ENCODE assay signal across 21 mouse cellular contexts in the genomic region with DNA sequence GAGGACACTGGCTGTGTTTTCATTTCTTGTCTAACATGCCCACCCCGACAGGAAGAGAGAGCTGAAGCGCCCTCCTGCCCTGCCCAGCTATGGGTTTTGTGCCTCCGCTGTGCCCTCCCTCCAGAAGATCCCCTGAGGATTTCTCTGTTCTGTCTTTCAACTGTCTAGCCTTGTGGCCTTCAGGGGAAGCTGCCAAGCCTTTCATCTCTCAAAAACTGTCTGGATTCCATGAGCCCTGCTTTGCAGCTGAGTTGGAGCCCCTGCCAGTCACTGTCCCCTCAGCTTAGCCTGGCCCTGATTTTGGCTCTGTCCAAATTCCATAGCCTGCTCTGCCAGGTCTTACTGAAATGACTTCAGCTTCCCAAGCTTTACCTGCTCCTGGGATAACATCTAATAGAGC. TPM values are rescaled to one million over a fixed set of nuclear protein-coding genes. Genes with fewer than 3 reads are reported as not detected.
DNase-seq lines count a peak whose midpoint lies in the region; ATAC-seq and TF ChIP-seq lines count a peak whose summit lies in the region.
"Had no signal": no experiment of that assay in that cellular context is flagged by ENCODE, and none has a peak within 500 bp of the region (broad histone marks: within the 10 kb centered on the region; RNA-seq: fewer than 3 reads in every experiment).

No protein-coding gene starts in this region.

- ATAC-seq in hindbrain, postnatal 0 days, result no peak
- ATAC-seq in hindbrain, embryonic 11.5 days (ENCODE audit: low FRiP score), result no peak
- ATAC-seq: forebrain, embryonic 16.5 days; inflammation-experienced regulatory T-cells, adult 6 months; intestine, postnatal 0 days had no signal

- no peaks in the 10 kb centered on the region for H3K4me1 ChIP-seq in hindbrain, postnatal 0 days (ENCODE audit: insufficient read depth, low read length)
- no peaks in the 10 kb centered on the region for H3K4me1 ChIP-seq in hindbrain, embryonic 11.5 days (replicated peaks; ENCODE audit: control insufficient read depth, insufficient read depth, low read length)
- H3K4me1 ChIP-seq: embryonic facial prominence, embryonic 13.5 days; forebrain, embryonic 12.5 days; heart, embryonic 15.5 days; hindbrain, embryonic 15.5 days had no signal

- peak; percentile 25 for DNase-seq in hindbrain, postnatal 0 days (ENCODE audit: low spot score)
- no peak for DNase-seq in hindbrain, embryonic 11.5 days (ENCODE audit: low spot score)
- DNase-seq in Muller cell, postnatal 12 days (ENCODE audit: inconsistent ontology term), result peak; percentile 36
- peak; percentile 74 for DNase-seq in adrenal gland, postnatal 10 days
- DNase-seq in brain, embryonic 14.5 days (ENCODE audit: low read depth), result peak; percentile 29
- no peak for DNase-seq in layer of hippocampus, postnatal 10 days (ENCODE audit: low spot score in 2 of 2)
- DNase-seq: cerebellum, adult 18-20 months; cerebellum, adult 9-11 months; cerebellum, postnatal 36 days; gastrocnemius, postnatal 10 days; heart, adult 2 months; heart, postnatal 14 days had no signal

- whole genome bisulfite sequencing in hindbrain, postnatal 0 days, result 51% methylated on average over 3 of the region's 3 CpGs
- 53% methylated on average over 3 of the region's 3 CpGs for WGBS in hindbrain, embryonic 11.5 days

- no peak for TF ChIP-seq CTCF in hindbrain, postnatal 0 days (IDR thresholded peaks at IDR 0.05; ENCODE audit: low read depth)
- no peak for TF ChIP-seq CTCF in brain, embryonic 14.5 days (IDR thresholded peaks at IDR 0.05; ENCODE audit: borderline replicate concordance, extremely low read depth, insufficient read depth, insufficient read length)

- H3K27me3 ChIP-seq in hindbrain, postnatal 0 days (ENCODE audit: insufficient read depth, low read length), result no peaks in the 10 kb centered on the region
- H3K27me3 ChIP-seq in hindbrain, embryonic 11.5 days (ENCODE audit: control insufficient read depth, insufficient read depth, low read length), result no peaks in the 10 kb centered on the region
- H3K27me3 ChIP-seq: embryonic facial prominence, embryonic 13.5 days; forebrain, embryonic 12.5 days; heart, embryonic 15.5 days; hindbrain, embryonic 15.5 days had no signal

- H3K36me3 ChIP-seq in hindbrain, postnatal 0 days (ENCODE audit: insufficient read depth, low read length), result peaks cover 22% of the 10 kb centered on the region
- no peaks in the 10 kb centered on the region for H3K36me3 ChIP-seq in hindbrain, embryonic 11.5 days (ENCODE audit: control insufficient read depth, insufficient read depth, low read length)
- H3K36me3 ChIP-seq: forebrain, embryonic 12.5 days; heart, embryonic 15.5 days had no signal

- TF ChIP-seq POLR2A in brain, embryonic 14.5 days (IDR thresholded peaks at IDR 0.05; ENCODE audit: borderline replicate concordance, extremely low read depth, insufficient read depth, insufficient read length, poor library complexity, severe bottlenecking), result no peak

- no peak overlapping the region for H3K27ac ChIP-seq in hindbrain, postnatal 0 days
- H3K27ac ChIP-seq in hindbrain, embryonic 11.5 days (ENCODE audit: low read depth, low read length), result no peak overlapping the region
- H3K27ac ChIP-seq: embryonic facial prominence, embryonic 13.5 days; forebrain, embryonic 12.5 days; heart, adult 2 months; heart, embryonic 15.5 days; hindbrain, embryonic 10.5 days; hindbrain, embryonic 15.5 days had no signal

- no peak overlapping the region for H3K4me2 ChIP-seq in hindbrain, postnatal 0 days (ENCODE audit: low read depth, low read length)
- H3K4me2 ChIP-seq in hindbrain, embryonic 11.5 days (replicated peaks; ENCODE audit: low read depth, low read length), result no peak overlapping the region
- H3K4me2 ChIP-seq: embryonic facial prominence, embryonic 13.5 days; forebrain, embryonic 12.5 days; heart, embryonic 11.5 days; heart, embryonic 15.5 days; hindbrain, embryonic 15.5 days had no signal

- H3K9me3 ChIP-seq in hindbrain, postnatal 0 days (ENCODE audit: low read length), result no peaks in the 10 kb centered on the region
- H3K9me3 ChIP-seq in hindbrain, embryonic 11.5 days (ENCODE audit: control insufficient read depth, low read length), result no peaks in the 10 kb centered on the region
- H3K9me3 ChIP-seq: embryonic facial prominence, embryonic 13.5 days; forebrain, embryonic 12.5 days; heart, embryonic 15.5 days; hindbrain, embryonic 10.5 days; hindbrain, embryonic 15.5 days had no signal

- no peak overlapping the region for H3K4me3 ChIP-seq in hindbrain, postnatal 0 days (ENCODE audit: low read length)
- no peak overlapping the region for H3K4me3 ChIP-seq in hindbrain, embryonic 11.5 days (ENCODE audit: low read depth, low read length)
- H3K4me3 ChIP-seq: embryonic facial prominence, embryonic 13.5 days; forebrain, embryonic 12.5 days; heart, adult 2 months; heart, embryonic 15.5 days; hindbrain, embryonic 10.5 days; hindbrain, embryonic 15.5 days had no signal

- H3K9ac ChIP-seq in hindbrain, postnatal 0 days (replicated peaks; ENCODE audit: low read length), result no peak overlapping the region
- no peak overlapping the region for H3K9ac ChIP-seq in hindbrain, embryonic 11.5 days (ENCODE audit: low read depth, low read length)
- H3K9ac ChIP-seq: embryonic facial prominence, embryonic 13.5 days; forebrain, embryonic 12.5 days; heart, embryonic 15.5 days; hindbrain, embryonic 15.5 days had no signal

RNA-seq across cellular contexts. Expression of gene Tpbgl, which starts 20.1 kb away (rescaled TPM):
- 6.4 and 7.9 TPM in 2 replicates for total RNA-seq in hindbrain, postnatal 0 days (2014; rRNA removed)
- 2.3 and 2.9 TPM in 2 replicates for polyA plus RNA-seq in hindbrain, postnatal 0 days (2015; fragmentation: Nextera tagmentation; extraction: Ambion mirVana)
- polyA plus RNA-seq in hindbrain, embryonic 11.5 days (2014; fragmentation: Nextera tagmentation; extraction: Ambion mirVana), result 0.63 and 0.73 TPM in 2 replicates
- total RNA-seq in adrenal gland, postnatal 10 days (2021), result 10 to 100 TPM; 13.9 to 14.6 TPM
- polyA plus RNA-seq in brain, embryonic 14.5 days (2012; rRNA removed), result 0.83 and 1.7 TPM in 2 replicates
- 1 to 10 TPM; 2.9 to 3.3 TPM for total RNA-seq in layer of hippocampus, postnatal 10 days (2021)

Comparison
In these comparisons a context has a peak if more than half of its experiments do, and no peak if none do; other contexts are left out.
1. DNase-seq: peak in hindbrain, postnatal 0 days (single experiment), Muller cell, postnatal 12 days (single experiment), adrenal gland, postnatal 10 days (single experiment) and brain, embryonic 14.5 days (single experiment); none in hindbrain, embryonic 11.5 days (single experiment) and layer of hippocampus, postnatal 10 days (0 of 2).